Mouse (Mus musculus) heart, embryonic 16.5 days (tissue): Measurements from ENCODE around the gene Trmt10b. TPM values are rescaled to one million over a fixed set of nuclear protein-coding genes. Genes with fewer than 3 reads are reported as not detected.

Source experiments
- ATAC-seq: fragments of 200-750 bp; cut with Nextera tagmentation; replicated peaks from 2 replicates; pipeline ENCODE4 v1.8.0; 2017; ENCODE audit warnings: moderate number of reproducible peaks; ENCODE audit not compliant: insufficient read depth, low FRiP score; ENCODE audit errors: extremely low read depth
- H3K27ac ChIP-seq: fragments of 300-500 bp; sonication (generic); 2 replicates; pipeline ENCODE4 v1.5.1; 2014; ENCODE audit warnings: mild to moderate bottlenecking, low read length, control low read depth, moderate library complexity
- H3K27me3 ChIP-seq: fragments of 300-500 bp; sonication (generic); 2 replicates; pipeline ENCODE4 v1.6.1; 2014; ENCODE audit warnings: low read length, mixed read lengths; ENCODE audit not compliant: control insufficient read depth, insufficient read depth
- H3K36me3 ChIP-seq: fragments of 300-500 bp; sonication (generic); 2 replicates; pipeline ENCODE4 v1.6.1; 2014; ENCODE audit not compliant: control insufficient read depth, insufficient read depth
- H3K4me1 ChIP-seq: fragments of 300-500 bp; sonication (generic); 2 replicates; pipeline ENCODE4 v1.6.1; 2014; ENCODE audit warnings: low read length, mixed read lengths; ENCODE audit not compliant: control insufficient read depth, insufficient read depth
- H3K4me2 ChIP-seq: fragments of 300-500 bp; sonication (generic); 2 replicates; pipeline ENCODE4 v1.6.1; 2014; ENCODE audit warnings: low read depth, mild to moderate bottlenecking, control low read depth, low read length
- H3K4me3 ChIP-seq: fragments of 300-500 bp; sonication (generic); 2 replicates; pipeline ENCODE4 v1.5.1; 2014; ENCODE audit warnings: mild to moderate bottlenecking, control low read depth, low read length
- H3K9ac ChIP-seq: fragments of 300-500 bp; sonication (generic); 2 replicates; pipeline ENCODE4 v1.6.1; 2014; ENCODE audit warnings: low read length, control low read depth
- H3K9me3 ChIP-seq: fragments of 300-500 bp; sonication (generic); replicated peaks from 2 replicates; pipeline ENCODE4 v1.6.1; 2016; ENCODE audit warnings: low read length; ENCODE audit not compliant: control insufficient read depth
- WGBS: fragments of 180-500 bp; shearing (Covaris S2); extraction: QIAGEN DNeasy Blood & Tissue Kit; methylation state at CpG from one replicate; pipeline ENCODE4 v1.1.7; 2014; 5-methylcytosine and 5-hydroxymethylcytosine counted together
- polyA plus RNA-seq: library from polyadenylated mRNA; unstranded; fragments of >200 nt; fragmentation: Nextera tagmentation; extraction: Ambion mirVana; gene quantifications from 2 replicates; pipeline ENCODE4 v1.2.1, GENCODE M21; 2015

The Trmt10b gene
- 8.7 and 10.1 TPM in 2 replicates for polyA plus RNA-seq

GRCm38 (mm10) chr4:45296662-45297564 is at the start of gene Trmt10b:
TSS of gene Trmt10b (plus strand) at chr4:45297127.
- Histone ChIP-seq H3K9me3 (no peaks in the 10 kb centered on the region), H3K27me3 (no peaks in the 10 kb centered on the region), H3K4me2 (peak within 1 kb of the TSS; percentile 96), H3K4me1 (peaks cover 9% of the 10 kb centered on the region), H3K36me3 (0 out of 2 replicates have a peak, but pooled peaks cover 6% of the 10 kb centered on the region), H3K9ac (peak within 1 kb of the TSS; percentile 85), H3K27ac (no peak within 1 kb of the TSS), H3K4me3 (peak within 1 kb of the TSS; percentile 93)
- ATAC-seq = peak; percentile 67
- 18% methylated on average over 27 of the region's 27 CpGs for WGBS

GRCm38 (mm10) chr4:45251265-45251664 is 45.7 kb upstream of the Trmt10b start:
- Histone ChIP-seq H3K27me3 (no peaks in the 10 kb centered on the region), H3K9me3 (no peaks in the 10 kb centered on the region), H3K9ac (no peak overlapping the region), H3K4me1 (peaks cover 11% of the 10 kb centered on the region), H3K27ac (no peak overlapping the region), H3K36me3 (no peaks in the 10 kb centered on the region), H3K4me2 (no peak overlapping the region), H3K4me3 (no peak overlapping the region)
- 88% methylated on average over 8 of the region's 8 CpGs for WGBS
- no peak for ATAC-seq

- Histone ChIP-seq H3K9me3 (no peaks in the 10 kb centered on the region), H3K4me2 (no peak overlapping the region), H3K4me1 (peaks cover 11% of the 10 kb centered on the region), H3K4me3 (no peak overlapping the region), H3K27me3 (no peaks in the 10 kb centered on the region), H3K9ac (no peak overlapping the region), H3K36me3 (no peaks in the 10 kb centered on the region), H3K27ac (no peak overlapping the region)
- WGBS = 61% methylated on average over 9 of the region's 9 CpGs
- no peak for ATAC-seq
These were observed 44.1 kb upstream of the Trmt10b start for GRCm38 (mm10) chr4:45252861-45253262.

- peaks cover 13% of the 10 kb centered on the region for H3K4me1 ChIP-seq
- no peaks in the 10 kb centered on the region for H3K9me3 ChIP-seq
- H3K9ac ChIP-seq = no peak overlapping the region
- no peaks in the 10 kb centered on the region for H3K36me3 ChIP-seq
- peak overlapping the region; percentile 15 for H3K4me2 ChIP-seq
- WGBS = 44% methylated on average over 11 of the region's 11 CpGs
- ATAC-seq = peak; percentile 86
- H3K27ac ChIP-seq = 0 out of 2 replicates have a peak overlapping the region, but pooled peaks have one; percentile 34
- H3K27me3 ChIP-seq = no peaks in the 10 kb centered on the region
- H3K4me3 ChIP-seq = no peak overlapping the region
These were observed 42.9 kb upstream of the Trmt10b start for GRCm38 (mm10) chr4:45253839-45254601.

GRCm38 (mm10) chr4:45259232-45259832 is 37.6 kb upstream of the Trmt10b start:
- Histone ChIP-seq H3K9ac (no peak overlapping the region), H3K27me3 (no peaks in the 10 kb centered on the region), H3K27ac (no peak overlapping the region), H3K9me3 (no peaks in the 10 kb centered on the region), H3K4me3 (no peak overlapping the region), H3K4me1 (peaks cover 14% of the 10 kb centered on the region), H3K4me2 (no peak overlapping the region), H3K36me3 (no peaks in the 10 kb centered on the region)
- no peak for ATAC-seq
- WGBS = 55% methylated on average over 4 of the region's 4 CpGs

GRCm38 (mm10) chr4:45261551-45261950 is 35.4 kb upstream of the Trmt10b start:
- no peaks in the 10 kb centered on the region for H3K36me3 ChIP-seq
- no peak for ATAC-seq
- no peak overlapping the region for H3K4me3 ChIP-seq
- WGBS = 84% methylated on average over 4 of the region's 4 CpGs
- H3K9ac ChIP-seq = no peak overlapping the region
- no peaks in the 10 kb centered on the region for H3K9me3 ChIP-seq
- H3K4me1 ChIP-seq = peaks cover 8% of the 10 kb centered on the region
- no peak overlapping the region for H3K4me2 ChIP-seq
- no peaks in the 10 kb centered on the region for H3K27me3 ChIP-seq
- no peak overlapping the region for H3K27ac ChIP-seq

- H3K4me2 ChIP-seq = no peak overlapping the region
- H3K4me1 ChIP-seq = peaks cover 4% of the 10 kb centered on the region; the same call in 1 of the 2 replicates
- no peak overlapping the region for H3K27ac ChIP-seq
- no peaks in the 10 kb centered on the region for H3K27me3 ChIP-seq
- ATAC-seq = no peak
- H3K9ac ChIP-seq = no peak overlapping the region
- H3K9me3 ChIP-seq = no peaks in the 10 kb centered on the region
- H3K4me3 ChIP-seq = no peak overlapping the region
- 45% methylated on average over 3 of the region's 3 CpGs for WGBS
- H3K36me3 ChIP-seq = no peaks in the 10 kb centered on the region
These were observed 29.0 kb upstream of the Trmt10b start for GRCm38 (mm10) chr4:45267883-45268282.

- H3K27ac ChIP-seq = no peak overlapping the region
- H3K4me2 ChIP-seq = peak overlapping the region; percentile 20; the same call in 1 of the 2 replicates
- no peaks in the 10 kb centered on the region for H3K27me3 ChIP-seq
- H3K36me3 ChIP-seq = no peaks in the 10 kb centered on the region
- ATAC-seq = peak; percentile 79
- H3K4me1 ChIP-seq = peaks cover 4% of the 10 kb centered on the region; the same call in 1 of the 2 replicates
- 47% methylated on average over 10 of the region's 10 CpGs for WGBS
- H3K9me3 ChIP-seq = no peaks in the 10 kb centered on the region
- H3K9ac ChIP-seq = no peak overlapping the region
- H3K4me3 ChIP-seq = no peak overlapping the region
These were observed 25.9 kb upstream of the Trmt10b start for GRCm38 (mm10) chr4:45271041-45271452.
